Mouse (Mus musculus) urinary bladder, postnatal 25 days (tissue): Measurements from ENCODE around the gene Nr5a2.
"Not testable (repeated sequence)": the region's sequence is repeated elsewhere in the genome, so short reads cannot be mapped to it uniquely, and the experiment has no call there.

ENCODE experiments used
- DNase-seq: peaks from one replicate; pipeline ENCODE4 v3.0.0; 2022; ENCODE audit warnings: low spot score

Gene Nr5a2

GRCm38 (mm10) chr1:136840512-136840911 is 119.7 kb downstream of the Nr5a2 start:
- DNase-seq = no peak

- peak; percentile 4 for DNase-seq
Observed at GRCm38 (mm10) chr1:136839202-136839601, 121.0 kb downstream of the Nr5a2 start.

GRCm38 (mm10) chr1:136832305-136833152 is 127.7 kb downstream of the Nr5a2 start:
- DNase-seq = no peak

- no peak for DNase-seq
Observed at GRCm38 (mm10) chr1:136830992-136831391, 129.3 kb downstream of the Nr5a2 start.

- no peak for DNase-seq
Observed at GRCm38 (mm10) chr1:136829931-136830330, 130.3 kb downstream of the Nr5a2 start.

GRCm38 (mm10) chr1:136823897-136824296 is 136.4 kb downstream of the Nr5a2 start:
- DNase-seq = no peak

GRCm38 (mm10) chr1:136800625-136801024 is 159.6 kb downstream of the Nr5a2 start:
- DNase-seq = no peak

GRCm38 (mm10) chr1:136796361-136797090 is 163.7 kb downstream of the Nr5a2 start:
- DNase-seq = no peak

- not testable (repeated sequence) for DNase-seq
Observed at GRCm38 (mm10) chr1:136792957-136793883, 167.0 kb downstream of the Nr5a2 start.
